Mouse (Mus musculus) kidney, postnatal 0 days (tissue): ENCODE results near the gene Syna. TPM values are rescaled to one million over a fixed set of nuclear protein-coding genes. Genes with fewer than 3 reads are reported as not detected.
A peak's percentile ranks its signal among the peaks of the same experiment; 100 is the strongest.

Experiments
- ATAC-seq: fragments of 200-750 bp; cut with Nextera tagmentation; replicated peaks from 2 replicates; pipeline ENCODE4 v1.8.0; 2017; ENCODE audit warnings: low read depth, moderate number of reproducible peaks, moderate TSS enrichment, moderate library complexity; ENCODE audit not compliant: low FRiP score
- DNase-seq: peaks from one replicate; pipeline ENCODE4 v3.0.0-alpha.2; 2016; ENCODE audit warnings: low spot score
- H3K27ac ChIP-seq: fragments of 300-500 bp; sonication (generic); 2 replicates; pipeline ENCODE4 v1.5.1; 2014; ENCODE audit warnings: mild to moderate bottlenecking
- H3K27me3 ChIP-seq: fragments of 300-500 bp; sonication (generic); 2 replicates; pipeline ENCODE4 v1.6.1; 2014; ENCODE audit warnings: low read length, mixed read lengths; ENCODE audit not compliant: insufficient read depth
- H3K36me3 ChIP-seq: fragments of 300-500 bp; sonication (generic); 2 replicates; pipeline ENCODE4 v1.6.1; 2014; ENCODE audit warnings: low read length, mixed read lengths; ENCODE audit not compliant: insufficient read depth
- H3K4me1 ChIP-seq: fragments of 300-500 bp; sonication (generic); replicated peaks from 2 replicates; pipeline ENCODE4 v1.6.1; 2014; ENCODE audit warnings: antibody characterized with exemption, low read length, mixed read lengths; ENCODE audit not compliant: insufficient read depth
- H3K4me2 ChIP-seq: fragments of 300-500 bp; sonication (generic); 2 replicates; pipeline ENCODE4 v1.6.1; 2014; ENCODE audit warnings: mild to moderate bottlenecking, low read length, moderate library complexity, mixed read lengths
- H3K4me3 ChIP-seq: fragments of 300-500 bp; sonication (generic); replicated peaks from 2 replicates; pipeline ENCODE4 v1.5.1; 2014; ENCODE audit warnings: low read depth, low read length
- H3K9ac ChIP-seq: fragments of 300-500 bp; sonication (generic); 2 replicates; pipeline ENCODE4 v1.6.1; 2014; ENCODE audit warnings: low read depth, low read length
- H3K9me3 ChIP-seq: fragments of 300-500 bp; sonication (generic); replicated peaks from 2 replicates; pipeline ENCODE4 v1.6.1; 2016; ENCODE audit warnings: low read length, inconsistent platforms, mixed read lengths
- CTCF ChIP-seq: IDR thresholded peaks from 2 replicates; pipeline ENCODE4 v1.5.1; 2016; ENCODE audit warnings: antibody characterized with exemption, low read depth, mild to moderate bottlenecking, moderate library complexity
- WGBS: fragments of 180-500 bp; shearing (Covaris S2); extraction: QIAGEN DNeasy Blood & Tissue Kit; methylation state at CpG from one replicate; pipeline ENCODE4 v1.1.7; 2014; 5-methylcytosine and 5-hydroxymethylcytosine counted together
- polyA plus RNA-seq: library from polyadenylated mRNA; unstranded; fragments of >200 nt; fragmentation: Nextera tagmentation; extraction: Ambion mirVana; gene quantifications from 2 replicates; pipeline ENCODE4 v1.2.1, GENCODE M21; 2015

The Syna gene
- polyA plus RNA-seq, 1 experiment from 2014 or later: 0.32 TPM

GRCm38 (mm10) chr5:134540881-134541280, 19.1 kb downstream of the Syna start:
- no peak overlapping the region for H3K4me2 ChIP-seq
- H3K9ac ChIP-seq: no peak overlapping the region
- ATAC-seq (no peak), DNase-seq (no peak)
- no peak for TF ChIP-seq CTCF
- H3K27ac ChIP-seq: peak overlapping the region; percentile 90
- no peaks in the 10 kb centered on the region for H3K9me3 ChIP-seq
- no peak overlapping the region for H3K4me3 ChIP-seq
- H3K27me3 ChIP-seq: no peaks in the 10 kb centered on the region
- peaks cover 29% of the 10 kb centered on the region; the same call in 1 of the 2 replicates for H3K4me1 ChIP-seq
- 66% methylated on average over 6 of the region's 6 CpGs for WGBS
- H3K36me3 ChIP-seq: 0 out of 2 replicates have a peak, but pooled peaks cover under 1% of the 10 kb centered on the region

DNA sequence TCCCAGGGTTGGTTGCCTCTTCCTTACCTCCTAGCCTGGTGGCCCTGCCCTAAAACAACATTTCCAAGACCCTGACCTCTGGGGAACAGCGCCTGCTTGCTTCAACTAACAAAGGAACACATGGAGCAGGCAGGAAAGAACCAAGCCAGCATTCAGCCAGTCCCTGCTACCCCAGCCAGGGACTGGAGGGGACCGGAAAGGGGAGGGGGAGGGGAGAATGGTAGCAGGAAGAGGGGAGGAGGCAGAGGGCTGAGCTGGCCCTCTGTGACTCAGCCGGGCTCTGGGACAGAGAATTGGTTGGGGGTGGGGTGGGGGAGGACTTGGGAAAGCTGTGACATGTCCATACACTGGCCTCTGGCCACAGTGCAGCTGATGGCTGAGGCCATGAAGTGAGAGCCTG, 20.1 kb downstream of the Syna start:
- Histone ChIP-seq H3K9ac (no peak overlapping the region), H3K9me3 (no peaks in the 10 kb centered on the region), H3K4me2 (peak overlapping the region; percentile 16; the same call in 1 of the 2 replicates), H3K4me1 (peaks cover 29% of the 10 kb centered on the region; the same call in 1 of the 2 replicates), H3K27me3 (no peaks in the 10 kb centered on the region), H3K4me3 (no peak overlapping the region), H3K27ac (peak overlapping the region; percentile 90), H3K36me3 (0 out of 2 replicates have a peak, but pooled peaks cover 8% of the 10 kb centered on the region)
- ATAC-seq (peak; percentile 76; the same call in 1 of the 2 replicates), DNase-seq (peak; percentile 90)
- WGBS: 6% methylated on average over 3 of the region's 3 CpGs
- peak; percentile 37; the same call in 1 of the 2 replicates for TF ChIP-seq CTCF

- WGBS: 79% methylated on average over 6 of the region's 6 CpGs
- H3K27ac ChIP-seq: no peak overlapping the region
- DNase-seq: no peak
These were observed 23.9 kb downstream of the Syna start for GRCm38 (mm10) chr5:134536036-134536435.

DNA sequence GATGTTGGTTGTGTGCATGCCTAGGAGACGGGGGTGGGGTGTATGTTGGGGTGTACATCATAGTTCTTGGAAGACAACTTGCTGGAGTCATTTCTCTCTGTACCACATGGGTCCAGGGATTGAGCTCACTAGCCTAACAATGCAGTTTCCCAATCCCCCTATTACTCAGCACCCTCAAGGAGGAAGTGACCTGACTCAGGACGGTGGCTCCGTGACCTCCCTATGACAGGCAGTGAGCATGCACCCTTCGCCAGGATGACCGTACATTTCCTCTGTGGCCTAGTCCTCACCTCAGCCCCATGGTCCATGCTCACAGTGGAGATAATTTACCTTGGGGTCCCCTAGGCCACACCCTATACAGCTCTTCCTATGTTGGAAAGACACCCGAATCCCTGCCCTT, 27.6 kb downstream of the Syna start:
- no peak for DNase-seq

More at GRCm38 (mm10) chr5:134536036-134536435, 23.9 kb downstream of the Syna start:
- Histone ChIP-seq H3K27me3 (no peaks in the 10 kb centered on the region), H3K4me1 (peaks cover 19% of the 10 kb centered on the region; the same call in 1 of the 2 replicates), H3K9ac (no peak overlapping the region), H3K4me2 (no peak overlapping the region), H3K36me3 (peaks cover 21% of the 10 kb centered on the region; the same call in 1 of the 2 replicates), H3K4me3 (no peak overlapping the region), H3K9me3 (no peaks in the 10 kb centered on the region)
- no peak for ATAC-seq
- no peak for TF ChIP-seq CTCF

DNA sequence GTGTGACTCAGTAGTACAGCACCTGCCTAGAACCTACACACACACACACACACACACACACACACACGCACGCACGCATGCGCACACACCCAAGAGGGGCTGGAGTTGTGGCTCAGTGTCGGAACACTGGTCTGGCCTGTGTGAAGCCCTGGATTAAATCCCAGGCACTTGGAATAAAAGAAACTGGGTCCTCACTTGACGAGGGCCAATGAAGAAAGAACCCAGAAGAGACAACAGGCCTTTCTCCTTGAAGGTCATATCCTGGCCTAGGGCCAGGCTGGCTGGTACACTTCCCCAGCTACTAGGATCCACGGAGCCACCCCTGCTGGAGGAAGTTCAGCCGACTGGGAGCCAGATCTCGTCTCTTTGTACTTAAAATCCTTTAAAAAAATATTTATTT, 28.4 kb downstream of the Syna start:
- H3K9me3 ChIP-seq: no peaks in the 10 kb centered on the region
- TF ChIP-seq CTCF: no peak
- no peaks in the 10 kb centered on the region for H3K27me3 ChIP-seq
- H3K27ac ChIP-seq: no peak overlapping the region
- ATAC-seq: no peak
- H3K36me3 ChIP-seq: peaks cover 21% of the 10 kb centered on the region; the same call in 1 of the 2 replicates
- 88% methylated on average over 9 of the region's 9 CpGs for WGBS
- no peak overlapping the region for H3K4me2 ChIP-seq
- no peaks in the 10 kb centered on the region for H3K4me1 ChIP-seq
- H3K9ac ChIP-seq: no peak overlapping the region
- DNase-seq: no peak
- no peak overlapping the region for H3K4me3 ChIP-seq

More for the DNA sequence above, 27.6 kb downstream of the Syna start:
- Histone ChIP-seq H3K9me3 (no peaks in the 10 kb centered on the region), H3K4me2 (no peak overlapping the region), H3K27me3 (no peaks in the 10 kb centered on the region), H3K36me3 (peaks cover 21% of the 10 kb centered on the region; the same call in 1 of the 2 replicates), H3K9ac (no peak overlapping the region), H3K4me3 (no peak overlapping the region), H3K27ac (no peak overlapping the region), H3K4me1 (no peaks in the 10 kb centered on the region)
- WGBS: 94% methylated on average over 6 of the region's 6 CpGs
- ATAC-seq: no peak
- TF ChIP-seq CTCF: no peak

DNA sequence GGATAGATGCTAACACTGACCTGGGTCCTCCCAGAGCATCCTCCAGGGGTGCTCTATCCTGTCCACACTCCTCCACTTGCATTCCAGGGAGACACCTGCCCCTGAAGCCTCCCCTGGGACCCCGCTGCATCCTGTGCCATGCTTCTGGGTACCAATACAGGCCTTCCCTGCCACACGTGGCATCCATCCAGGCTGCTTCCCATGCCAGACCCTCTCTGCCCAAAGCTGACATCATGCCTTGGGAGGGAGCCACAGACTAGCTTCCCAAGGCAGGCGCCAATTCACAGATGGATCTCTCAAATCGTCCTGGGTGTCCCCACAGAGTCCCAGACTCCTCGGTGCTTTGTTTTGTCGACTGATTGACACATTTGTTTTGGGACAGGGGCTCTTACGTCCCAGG, 29.1 kb downstream of the Syna start:
- Histone ChIP-seq H3K27ac (no peak overlapping the region), H3K36me3 (peaks cover 25% of the 10 kb centered on the region), H3K9ac (no peak overlapping the region), H3K4me1 (no peaks in the 10 kb centered on the region), H3K4me3 (no peak overlapping the region), H3K9me3 (no peaks in the 10 kb centered on the region), H3K27me3 (no peaks in the 10 kb centered on the region), H3K4me2 (no peak overlapping the region)
- DNase-seq (no peak), ATAC-seq (no peak)
- 76% methylated on average over 7 of the region's 7 CpGs for WGBS
- TF ChIP-seq CTCF: no peak

GRCm38 (mm10) chr5:134528488-134528887, 31.5 kb downstream of the Syna start:
- WGBS: 39% methylated on average over 9 of the region's 9 CpGs
- ATAC-seq: no peak
- no peak overlapping the region for H3K27ac ChIP-seq

More at GRCm38 (mm10) chr5:134528488-134528887, 31.5 kb downstream of the Syna start:
- TF ChIP-seq CTCF: no peak
- H3K9me3 ChIP-seq: no peaks in the 10 kb centered on the region
- peaks cover 16% of the 10 kb centered on the region for H3K36me3 ChIP-seq
- H3K4me3 ChIP-seq: no peak overlapping the region
- H3K4me2 ChIP-seq: no peak overlapping the region
- H3K27me3 ChIP-seq: no peaks in the 10 kb centered on the region
- no peak for DNase-seq
- H3K9ac ChIP-seq: no peak overlapping the region
- H3K4me1 ChIP-seq: no peaks in the 10 kb centered on the region
